Mouse (Mus musculus) stomach, postnatal 0 days (tissue): ENCODE measurements at regions not wholly inside any gene's neighbourhood (a gene's known extent, or its start where the extent isn't known, plus 50 kb on each side); places are given as distances from the start of the nearest gene placed in this dataset.

ENCODE experiments used
- ATAC-seq: fragments of 200-750 bp; cut with Nextera tagmentation; 2 replicates; pipeline ENCODE4 v1.8.0; 2017; ENCODE audit not compliant: low FRiP score, low TSS enrichment
- DNase-seq: peaks from one replicate; pipeline ENCODE4 v3.0.0-alpha.2; 2016; ENCODE audit warnings: low spot score
- H3K27ac ChIP-seq: fragments of 300-500 bp; sonication (generic); replicated peaks from 2 replicates; pipeline ENCODE4 v1.5.1; 2014; ENCODE audit warnings: mild to moderate bottlenecking, control low read depth
- H3K27me3 ChIP-seq: fragments of 300-500 bp; sonication (generic); 2 replicates; pipeline ENCODE4 v1.6.1; 2014; ENCODE audit warnings: low read length; ENCODE audit not compliant: control insufficient read depth, insufficient read depth
- H3K36me3 ChIP-seq: fragments of 300-500 bp; sonication (generic); 2 replicates; pipeline ENCODE4 v1.6.1; 2014; ENCODE audit warnings: low read length, mixed read lengths; ENCODE audit not compliant: control insufficient read depth, insufficient read depth
- H3K4me1 ChIP-seq: fragments of 300-500 bp; sonication (generic); replicated peaks from 2 replicates; pipeline ENCODE4 v1.6.1; 2014; ENCODE audit warnings: antibody characterized with exemption; ENCODE audit not compliant: control insufficient read depth, insufficient read depth
- H3K4me2 ChIP-seq: fragments of 300-500 bp; sonication (generic); replicated peaks from 2 replicates; pipeline ENCODE4 v1.6.1; 2014; ENCODE audit warnings: low read depth, mild to moderate bottlenecking, control low read depth, moderate library complexity
- H3K4me3 ChIP-seq: fragments of 300-500 bp; sonication (generic); 2 replicates; pipeline ENCODE4 v1.5.1; 2014; ENCODE audit warnings: low read depth, low read length, control low read depth
- H3K9ac ChIP-seq: fragments of 300-500 bp; sonication (generic); 2 replicates; pipeline ENCODE4 v1.6.1; 2014; ENCODE audit warnings: mild to moderate bottlenecking, low read length, control low read depth, mixed read lengths
- H3K9me3 ChIP-seq: fragments of 300-500 bp; sonication (generic); 2 replicates; pipeline ENCODE4 v1.6.1; 2016; ENCODE audit warnings: low read length; ENCODE audit not compliant: control insufficient read depth
- CTCF ChIP-seq: IDR thresholded peaks from 2 replicates; pipeline ENCODE4 v1.5.1; 2016; ENCODE audit warnings: antibody characterized with exemption, low read depth, mild to moderate bottlenecking, moderate library complexity
- EP300 ChIP-seq: optimal IDR thresholded peaks from 2 replicates; pipeline ENCODE3; 2016; ENCODE audit warnings: antibody characterized with exemption
- WGBS: fragments of 180-500 bp; shearing (Covaris S2); extraction: QIAGEN DNeasy Blood & Tissue Kit; methylation state at CpG from one replicate; pipeline ENCODE4 v1.1.7; 2014; 5-methylcytosine and 5-hydroxymethylcytosine counted together

- WGBS = 58% methylated on average over 2 of the region's 2 CpGs
- Histone ChIP-seq H3K27me3 (no peaks in the 10 kb centered on the region), H3K36me3 (no peaks in the 10 kb centered on the region), H3K4me1 (no peaks in the 10 kb centered on the region), H3K9me3 (no peaks in the 10 kb centered on the region), H3K27ac (no peak overlapping the region), H3K4me2 (no peak overlapping the region), H3K9ac (no peak overlapping the region), H3K4me3 (no peak overlapping the region)
- no peak for DNase-seq
- no peak for ATAC-seq
- TF ChIP-seq EP300 (no peak), CTCF (no peak)
Measured at GRCm38 (mm10) chr15:62533233-62533632, 1311.7 kb downstream of the Gsdmc2 start.

- Histone ChIP-seq H3K9ac (no peak overlapping the region), H3K36me3 (no peaks in the 10 kb centered on the region), H3K9me3 (no peaks in the 10 kb centered on the region), H3K4me1 (no peaks in the 10 kb centered on the region), H3K4me2 (no peak overlapping the region), H3K27ac (no peak overlapping the region), H3K4me3 (no peak overlapping the region), H3K27me3 (no peaks in the 10 kb centered on the region)
- no peak for DNase-seq
- no peak for TF ChIP-seq EP300
- TF ChIP-seq CTCF = peak; percentile 28; the same call in 1 of the 2 replicates
- ATAC-seq = no peak
- WGBS = 81% methylated on average over 3 of the region's 3 CpGs
Measured at GRCm38 (mm10) chr15:62528975-62529374, 1316.0 kb downstream of the Gsdmc2 start.

GRCm38 (mm10) chr15:62524628-62525027 is 1320.3 kb downstream of the Gsdmc2 start:
- 26% methylated on average over 2 of the region's 2 CpGs for WGBS
- H3K27me3 ChIP-seq = no peaks in the 10 kb centered on the region
- H3K9ac ChIP-seq = no peak overlapping the region
- H3K36me3 ChIP-seq = no peaks in the 10 kb centered on the region
- no peak overlapping the region for H3K27ac ChIP-seq
- no peak overlapping the region for H3K4me3 ChIP-seq
- no peaks in the 10 kb centered on the region for H3K4me1 ChIP-seq
- ATAC-seq (no peak), DNase-seq (no peak)
- no peak for TF ChIP-seq CTCF
- TF ChIP-seq EP300 = no peak
- H3K4me2 ChIP-seq = no peak overlapping the region
- H3K9me3 ChIP-seq = no peaks in the 10 kb centered on the region

GRCm38 (mm10) chr15:62524135-62524534 is 1320.8 kb downstream of the Gsdmc2 start:
- no peak for TF ChIP-seq EP300
- TF ChIP-seq CTCF = no peak
- H3K27me3 ChIP-seq = no peaks in the 10 kb centered on the region
- 35% methylated on average over 2 of the region's 2 CpGs for WGBS
- DNase-seq (no peak), ATAC-seq (no peak)
- no peak overlapping the region for H3K4me2 ChIP-seq
- H3K27ac ChIP-seq = no peak overlapping the region
- H3K9me3 ChIP-seq = no peaks in the 10 kb centered on the region
- no peak overlapping the region for H3K4me3 ChIP-seq
- H3K4me1 ChIP-seq = no peaks in the 10 kb centered on the region
- no peaks in the 10 kb centered on the region for H3K36me3 ChIP-seq
- H3K9ac ChIP-seq = no peak overlapping the region

- Histone ChIP-seq H3K4me2 (no peak overlapping the region), H3K36me3 (no peaks in the 10 kb centered on the region), H3K4me1 (no peaks in the 10 kb centered on the region), H3K9me3 (no peaks in the 10 kb centered on the region), H3K27me3 (no peaks in the 10 kb centered on the region), H3K27ac (no peak overlapping the region), H3K4me3 (no peak overlapping the region), H3K9ac (no peak overlapping the region)
- 85% methylated on average over 1 of the region's 1 CpGs for WGBS
- TF ChIP-seq CTCF = no peak
- TF ChIP-seq EP300 = no peak
- ATAC-seq (no peak), DNase-seq (no peak)
Measured at GRCm38 (mm10) chr15:62513462-62513861, 1331.5 kb downstream of the Gsdmc2 start.

- Histone ChIP-seq H3K4me2 (no peak overlapping the region), H3K36me3 (no peaks in the 10 kb centered on the region), H3K27ac (no peak overlapping the region), H3K9me3 (no peaks in the 10 kb centered on the region), H3K9ac (no peak overlapping the region), H3K4me1 (no peaks in the 10 kb centered on the region), H3K27me3 (no peaks in the 10 kb centered on the region), H3K4me3 (no peak overlapping the region)
- ATAC-seq (no peak), DNase-seq (no peak)
- TF ChIP-seq EP300 (no peak), CTCF (no peak)
- WGBS = 84% methylated on average over 2 of the region's 2 CpGs
Measured at GRCm38 (mm10) chr15:62511461-62511860, 1333.5 kb downstream of the Gsdmc2 start.
